ENCODE assay signal across 1 mouse cellular context in genomic region chr12:79840465-79840864, GRCm38 (mm10).
TF ChIP-seq lines count a peak whose summit lies in the region.

No protein-coding gene starts in this region.

TF ChIP-seq in CH12.LX, 34 proteins besides CTCF, POLR2A, EP300 and RAD21 (continued from another document):
- peak; percentile 90 for TF ChIP-seq MXI1 (IDR thresholded peaks at IDR 0.05; ENCODE audit: low read depth, low read length)
- no peak; the same call in 1 of the 2 replicates for TF ChIP-seq GABPA (IDR thresholded peaks at IDR 0.05; ENCODE audit: insufficient replicate concordance, low read depth, low read length)
